Mouse (Mus musculus) CH12.LX (cell line): ENCODE measurements around the gene Cnnm3.

Experiments
- CTCF ChIP-seq, 2 experiments: IDR thresholded peaks in 1 of 2; conservative IDR thresholded peaks in 1 of 2; 2 replicates each; pipeline ENCODE4 v1.5.1; 2011 to 2012; ENCODE audit warnings: low read depth in 2 of 2, low read length in 2 of 2, improper control_type of control experiment in 1 of 2, inconsistent platforms in 1 of 2, mild to moderate bottlenecking in 1 of 2, moderate library complexity in 1 of 2
- EP300 ChIP-seq: IDR thresholded peaks from 2 replicates; pipeline ENCODE4 v1.6.1; 2011; ENCODE audit warnings: low read length, improper control_type of control experiment
- GABPA ChIP-seq: IDR thresholded peaks from 2 replicates; pipeline ENCODE4 v1.6.1; 2012; ENCODE audit warnings: low read depth, low read length, improper control_type of control experiment, inconsistent platforms; ENCODE audit not compliant: insufficient replicate concordance
- MAX ChIP-seq: IDR thresholded peaks from 2 replicates; pipeline ENCODE4 v1.6.1; 2011; ENCODE audit warnings: low read length, improper control_type of control experiment
- POLR2A ChIP-seq: IDR thresholded peaks from 2 replicates; pipeline ENCODE4 v1.6.1; 2011; ENCODE audit warnings: low read depth, mild to moderate bottlenecking, improper control_type of control experiment, low read length
- POLR2AphosphoS2 ChIP-seq: IDR thresholded peaks from 2 replicates; pipeline ENCODE4 v1.6.1; 2011; ENCODE audit warnings: low read depth, low read length, improper control_type of control experiment
- RAD21 ChIP-seq: IDR thresholded peaks from 2 replicates; pipeline ENCODE4 v1.6.1; 2011; ENCODE audit warnings: low read depth, mild to moderate bottlenecking, low read length, improper control_type of control experiment, moderate library complexity

GRCm38 (mm10) chr1:36522210-36522609 is 10.5 kb downstream of the Cnnm3 start:
- TF ChIP-seq RAD21, result no peak
- no peak for TF ChIP-seq POLR2A
- no peak for TF ChIP-seq CTCF (conservative IDR thresholded peaks at IDR 0.05 in 1 of 2, IDR thresholded peaks at IDR 0.05 in 1 of 2; ENCODE audit: low read depth in 2 of 2, low read length in 2 of 2)
- no peak for TF ChIP-seq MAX
- TF ChIP-seq POLR2AphosphoS2, result no peak
- no peak for TF ChIP-seq GABPA
- no peak for TF ChIP-seq EP300
